Mouse (Mus musculus) CD4-positive, CD25-positive, alpha-beta regulatory T cell, adult 2 months (primary cell): ENCODE data around the gene Gpx3.
"Not testable (repeated sequence)": the region's sequence is repeated elsewhere in the genome, so short reads cannot be mapped to it uniquely, and the experiment has no call there.

ENCODE experiments used
- DNase-seq: peaks from one replicate; pipeline ENCODE4 v3.0.0-alpha.2; 2012; ENCODE audit warnings: low read depth, low spot score

Gpx3 gene

DNA sequence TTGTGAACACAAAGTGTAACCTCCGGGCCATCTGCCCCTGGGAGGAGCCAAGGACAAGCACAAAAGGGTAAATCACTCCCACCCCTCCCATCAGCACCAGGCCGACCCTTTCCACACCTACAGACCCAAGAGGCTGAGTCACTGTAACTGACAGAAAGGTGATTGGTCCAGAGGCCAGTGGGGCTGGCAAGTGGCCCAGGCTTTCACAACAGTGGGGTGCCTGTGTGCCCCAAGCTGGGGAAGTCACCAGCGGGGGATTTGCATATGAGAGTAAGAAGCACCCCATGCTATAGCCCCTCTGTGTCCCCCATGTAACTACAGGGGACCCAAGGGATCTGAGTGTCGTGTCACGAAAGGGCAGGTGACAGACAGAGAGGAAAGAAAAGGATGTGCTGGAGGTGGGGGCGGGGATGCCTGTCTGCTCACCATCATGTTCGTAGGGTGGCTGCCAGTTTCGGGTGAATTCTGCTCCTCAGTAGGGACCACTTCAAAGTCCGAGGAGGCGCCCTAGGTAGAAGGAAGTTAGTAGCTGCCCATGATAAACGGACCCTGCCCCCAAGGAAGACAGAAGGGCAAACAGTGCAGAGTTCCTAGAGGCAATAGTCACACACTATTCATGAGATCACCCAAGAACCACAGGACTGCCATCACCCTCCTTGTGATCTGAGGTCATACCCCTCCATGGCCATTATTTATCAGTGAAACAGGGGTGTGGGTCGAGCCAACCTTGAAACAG, 34.0 kb downstream of the Gpx3 start:
- peak; percentile 55 for DNase-seq

DNA sequence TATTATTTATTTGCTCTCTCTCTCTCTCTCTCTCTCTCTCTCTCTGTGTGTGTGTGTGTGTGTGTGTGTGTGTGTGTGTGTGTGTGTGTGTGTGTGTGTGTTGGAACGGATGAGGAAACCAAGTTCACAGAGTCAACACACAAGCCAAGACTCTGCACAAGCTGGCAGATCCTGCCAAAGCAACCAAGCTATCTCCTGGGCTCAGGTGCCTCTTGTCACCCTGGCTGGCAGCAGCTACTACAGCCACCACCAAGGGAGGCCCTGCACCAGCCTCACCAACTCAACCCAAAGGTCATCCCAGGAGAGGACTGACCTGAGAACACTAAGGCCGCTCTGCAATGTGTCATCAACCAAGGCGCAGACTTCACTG, 34.5 kb downstream of the Gpx3 start:
- peak; percentile 52 for DNase-seq

DNA sequence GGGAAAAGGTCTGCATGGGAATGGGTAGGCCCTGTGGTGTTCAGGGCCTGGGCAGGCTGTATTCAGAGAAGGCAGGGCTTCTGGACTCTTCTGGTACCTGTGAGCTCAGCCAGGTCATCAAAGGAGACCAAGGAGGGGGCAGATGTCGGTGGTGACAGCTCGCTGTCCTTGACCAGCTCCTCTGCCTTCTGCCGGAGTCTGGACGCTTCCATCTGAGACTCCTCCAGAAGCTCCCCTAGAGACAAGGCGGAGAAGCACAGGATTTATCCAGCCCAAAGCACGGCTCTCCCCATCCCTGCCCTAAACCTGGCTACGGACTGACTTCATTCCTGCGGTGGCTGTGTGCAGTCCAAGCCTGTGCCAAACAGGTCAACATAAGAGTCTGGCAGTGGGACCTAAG, 37.2 kb downstream of the Gpx3 start:
- DNase-seq = no peak

DNA sequence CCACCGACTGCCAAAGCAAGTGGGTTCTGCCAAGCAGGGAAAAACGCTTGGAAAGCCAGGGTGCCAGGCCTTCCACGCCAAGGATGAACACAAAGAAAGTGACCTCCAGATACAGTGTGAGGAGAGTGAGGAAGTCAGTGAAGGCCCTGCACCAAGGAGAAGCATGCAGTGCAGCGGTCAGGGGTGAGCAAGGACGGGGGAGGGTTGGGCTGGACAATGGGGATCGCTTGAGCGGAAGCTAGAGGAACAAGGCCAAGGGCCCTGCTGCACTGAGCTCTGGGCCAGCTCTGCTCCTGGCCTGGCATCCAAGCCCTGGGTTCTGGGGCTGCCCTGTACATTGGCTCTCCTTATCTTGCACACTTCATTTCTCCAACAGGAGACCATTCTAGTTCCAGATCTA, 37.8 kb downstream of the Gpx3 start:
- DNase-seq = no peak

DNA sequence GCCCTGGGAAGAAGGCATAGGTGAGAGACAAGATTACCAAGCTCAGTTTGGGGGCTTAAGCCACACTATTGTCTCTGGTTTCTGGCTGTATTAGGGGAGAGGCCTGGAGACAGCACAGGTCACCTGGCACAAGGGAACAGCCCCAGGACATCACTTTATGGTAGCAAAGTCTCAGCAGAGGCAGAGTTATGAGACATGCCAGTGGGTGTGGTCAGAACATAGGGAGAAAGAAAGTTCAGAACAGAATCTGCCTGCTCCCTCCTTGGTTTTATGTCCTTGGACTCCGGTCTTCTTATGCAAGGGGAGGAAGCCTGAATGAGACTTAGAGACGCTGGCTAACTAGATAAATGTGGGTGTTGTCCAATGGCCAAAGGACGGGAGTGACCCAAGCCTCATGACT, 42.4 kb downstream of the Gpx3 start:
- DNase-seq = no peak

DNA sequence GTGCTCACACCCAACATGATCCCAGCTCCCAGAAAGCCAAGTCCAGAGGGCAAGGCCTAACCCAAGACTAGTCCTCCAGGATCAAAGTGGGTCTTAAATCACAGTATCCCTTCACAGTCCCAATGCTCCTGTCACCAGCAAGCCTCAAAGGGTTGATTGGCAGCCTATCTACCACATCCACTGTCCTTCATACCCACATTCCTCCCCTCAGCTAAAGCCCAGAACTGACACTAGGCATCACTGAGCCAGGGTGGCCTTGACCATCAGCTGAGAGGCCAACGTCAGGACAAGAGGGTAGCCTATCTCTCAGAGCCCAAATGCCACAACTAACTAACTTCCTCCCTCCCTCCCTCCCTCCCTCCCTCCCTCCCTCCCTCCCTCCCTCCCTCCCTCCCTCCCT, 47.5 kb downstream of the Gpx3 start:
- no peak for DNase-seq

DNA sequence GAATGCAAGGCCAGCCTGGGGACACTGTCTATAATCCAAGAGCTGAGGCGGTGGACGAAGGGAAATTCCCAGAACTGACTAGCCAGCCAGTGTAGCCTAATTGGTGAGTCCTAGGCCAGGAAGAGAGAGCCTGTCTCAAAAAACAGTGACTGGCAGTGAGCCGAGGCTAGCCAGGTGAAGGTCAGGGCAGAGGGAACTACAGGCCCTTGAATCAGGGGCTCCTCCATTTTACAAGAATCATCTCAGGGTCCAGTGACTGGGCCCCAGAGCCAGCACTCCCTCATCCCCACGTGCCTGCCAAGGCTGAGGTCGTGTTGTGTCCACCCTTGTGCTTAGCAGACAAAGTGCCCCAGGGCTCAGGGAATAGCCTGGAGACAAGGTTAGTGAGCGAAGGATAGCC, 48.4 kb downstream of the Gpx3 start:
- no peak for DNase-seq

DNA sequence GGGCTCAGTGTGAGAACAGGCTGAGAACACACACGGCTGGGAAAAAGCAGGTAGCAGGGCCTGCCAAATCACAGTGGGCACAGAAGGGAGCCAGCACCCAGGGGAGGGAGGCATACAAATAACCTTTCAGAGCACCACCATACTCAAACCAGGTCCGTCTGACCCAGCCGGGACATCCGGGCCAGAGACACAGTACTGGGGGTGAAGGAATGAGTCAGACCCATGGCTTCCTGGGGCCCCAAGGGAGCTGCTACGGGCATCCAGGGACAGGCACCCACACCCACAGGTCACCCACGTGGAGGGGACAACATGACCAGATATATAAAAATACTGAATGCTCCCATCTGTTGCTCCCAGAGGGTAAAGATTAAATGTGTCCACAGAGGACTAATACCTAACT, 50.4 kb downstream of the Gpx3 start:
- DNase-seq = peak; percentile 51

DNA sequence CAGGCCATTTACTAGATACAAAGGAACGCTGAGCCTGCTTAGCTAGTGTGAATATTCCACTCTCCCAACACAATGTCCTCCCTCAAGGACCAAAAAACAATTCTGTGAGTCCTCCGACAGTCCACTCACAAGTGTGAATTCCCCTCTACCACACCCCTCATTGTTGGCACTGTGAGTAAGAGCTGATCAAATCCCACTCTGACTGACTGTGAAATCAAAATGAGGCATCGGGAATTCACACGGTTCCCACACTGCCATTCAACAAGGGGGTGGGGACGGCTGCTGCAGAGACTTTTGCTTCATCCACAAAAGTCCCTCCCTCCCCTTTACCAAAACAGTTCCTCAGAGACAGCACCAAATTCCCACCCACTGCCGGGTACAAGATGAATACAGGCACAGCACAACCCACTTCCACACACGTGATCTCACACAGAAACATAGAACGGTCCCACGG, 51.8 kb downstream of the Gpx3 start:
- peak; percentile 69 for DNase-seq

DNA sequence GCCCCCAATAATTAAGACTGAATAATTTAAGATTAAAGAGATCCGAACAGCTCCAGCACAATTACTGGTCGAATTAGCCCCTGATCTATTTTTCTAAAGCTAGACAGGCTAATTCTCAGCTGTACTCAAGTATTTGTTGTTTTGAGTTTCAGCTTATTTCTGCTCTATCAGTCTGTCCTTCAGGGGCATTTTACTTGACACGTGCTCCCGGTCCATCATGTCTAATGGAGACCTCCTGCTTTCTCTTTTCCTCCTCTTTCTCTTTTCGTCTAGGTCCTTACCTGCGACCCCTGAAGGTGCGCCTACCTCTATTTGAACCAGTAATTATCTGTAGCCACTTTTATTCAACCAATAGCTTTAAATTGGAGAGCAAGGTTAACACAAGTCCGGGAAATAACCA, 52.5 kb downstream of the Gpx3 start:
- no peak for DNase-seq

DNA sequence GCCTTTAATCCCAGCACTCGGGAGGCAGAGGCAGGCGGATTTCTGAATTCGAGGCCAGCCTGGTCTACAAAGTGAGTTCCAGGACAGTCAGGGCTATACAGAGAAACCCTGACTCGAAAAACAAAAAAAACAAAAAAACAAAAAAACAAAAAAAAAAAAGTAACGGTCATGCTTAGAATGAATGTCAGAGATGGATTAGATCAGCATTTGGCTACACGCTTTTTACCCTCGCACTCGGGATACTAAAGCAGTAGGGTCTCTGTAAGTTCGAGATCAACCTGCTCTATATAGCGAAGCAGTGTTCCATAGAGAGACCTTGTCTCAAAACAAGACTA, 53.1 kb downstream of the Gpx3 start:
- DNase-seq = not testable (repeated sequence)

DNA sequence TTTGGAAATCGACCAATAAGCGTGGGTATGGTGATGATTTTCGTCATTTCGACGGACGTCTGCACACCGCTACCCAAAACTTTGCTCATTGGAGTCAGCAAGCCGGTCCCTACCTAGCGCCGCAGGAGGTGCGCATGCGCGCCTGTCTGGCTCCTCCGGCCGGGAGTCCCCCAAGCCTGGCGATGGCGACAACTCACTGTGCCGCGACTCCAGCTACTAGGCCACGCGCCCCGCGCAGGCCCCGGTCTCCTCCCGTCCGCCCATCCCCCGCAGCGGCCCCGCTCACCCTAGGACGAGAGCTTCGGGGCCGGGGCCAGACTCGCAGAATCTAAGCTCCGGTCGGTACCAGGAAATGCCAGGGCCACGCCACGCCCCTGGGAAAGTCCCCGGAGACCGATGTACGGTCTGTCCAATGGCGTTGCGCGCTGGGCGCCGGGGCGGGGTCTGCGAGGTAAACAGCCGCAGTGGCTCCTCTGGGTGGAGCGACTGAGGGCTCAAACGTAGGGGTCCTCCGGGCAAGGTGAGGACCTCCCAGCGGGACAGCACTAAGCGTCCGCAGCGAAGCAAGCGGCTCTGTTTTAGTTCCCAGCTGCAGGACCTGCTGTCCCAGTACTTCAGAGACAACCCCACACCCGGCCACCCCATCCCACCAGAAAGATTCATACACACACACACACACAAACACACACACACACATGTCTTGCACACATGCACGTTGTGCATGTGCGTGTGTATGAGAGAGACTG, 53.7 kb downstream of the Gpx3 start:
- peak; percentile 98 for DNase-seq

DNA sequence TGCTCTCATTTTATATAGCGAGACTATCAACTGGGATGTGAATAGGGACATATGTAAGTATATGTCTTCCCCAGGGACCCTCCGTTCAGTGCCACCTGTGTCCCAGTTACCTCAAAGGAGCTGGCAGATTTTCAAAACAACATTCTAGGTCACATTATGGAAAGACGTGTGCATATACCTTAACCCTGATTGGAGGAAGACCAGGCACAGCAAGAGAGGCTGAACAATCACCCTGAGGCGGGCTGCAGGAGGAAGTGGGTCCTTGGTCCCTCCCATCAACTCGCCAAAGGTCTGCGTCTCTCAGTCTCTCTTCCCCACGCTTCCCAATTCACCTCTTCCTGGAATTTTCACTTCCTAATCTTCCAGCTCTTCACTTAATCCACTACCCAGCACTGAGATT, 54.7 kb downstream of the Gpx3 start:
- DNase-seq = peak; percentile 80

DNA sequence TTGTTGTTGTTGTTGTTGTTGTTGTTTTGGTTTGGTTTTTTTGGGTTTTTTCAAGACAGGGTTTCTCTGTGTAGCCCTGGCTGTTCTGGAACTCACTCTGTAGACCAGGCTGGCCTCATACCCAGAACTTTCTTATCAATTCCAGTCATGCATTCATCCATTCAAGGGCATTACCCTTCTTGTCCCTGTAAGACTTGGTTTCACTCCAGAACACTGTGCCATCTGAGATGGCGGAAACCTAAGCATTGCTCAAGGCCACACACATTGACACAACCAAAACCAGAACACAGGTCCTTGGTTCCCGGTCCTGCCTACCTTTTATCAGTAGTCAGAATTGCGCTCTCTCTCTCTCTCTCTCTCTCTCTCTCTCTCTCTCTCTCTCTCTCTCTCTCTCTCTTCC, 55.5 kb downstream of the Gpx3 start:
- peak; percentile 39 for DNase-seq

DNA sequence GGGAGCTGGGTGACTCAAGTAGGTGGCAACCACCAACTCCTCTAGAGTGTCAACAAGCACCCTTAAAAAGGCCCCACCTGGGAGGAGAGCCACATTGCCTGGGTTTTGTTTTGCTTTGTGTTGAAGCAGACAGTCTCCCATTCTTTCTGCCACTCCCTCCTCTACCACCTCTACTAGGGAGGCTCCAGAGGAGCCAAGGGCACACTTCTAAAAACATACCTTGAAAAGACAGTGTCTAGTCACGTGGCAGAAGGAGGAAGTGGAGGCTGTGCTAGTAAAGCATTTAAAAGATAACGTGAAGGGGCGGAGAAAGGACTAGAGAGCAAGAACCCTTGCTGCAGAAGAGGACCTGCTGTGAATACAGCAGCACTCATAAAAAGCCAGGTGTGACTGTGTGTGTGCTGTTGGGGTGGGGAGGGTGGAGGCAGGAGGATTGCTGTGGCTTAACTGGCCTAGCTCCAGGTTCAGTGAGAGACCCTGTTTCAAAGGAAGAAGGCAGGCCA, 56.4 kb downstream of the Gpx3 start:
- DNase-seq = peak; percentile 79
